Mouse (Mus musculus) layer of hippocampus, adult 11-12 months (tissue): ENCODE data around the gene Rufy4.

Experiments
- DNase-seq: peaks from one replicate; pipeline ENCODE4 v3.0.0; 2022; ENCODE audit warnings: low spot score

Gene Rufy4

DNA sequence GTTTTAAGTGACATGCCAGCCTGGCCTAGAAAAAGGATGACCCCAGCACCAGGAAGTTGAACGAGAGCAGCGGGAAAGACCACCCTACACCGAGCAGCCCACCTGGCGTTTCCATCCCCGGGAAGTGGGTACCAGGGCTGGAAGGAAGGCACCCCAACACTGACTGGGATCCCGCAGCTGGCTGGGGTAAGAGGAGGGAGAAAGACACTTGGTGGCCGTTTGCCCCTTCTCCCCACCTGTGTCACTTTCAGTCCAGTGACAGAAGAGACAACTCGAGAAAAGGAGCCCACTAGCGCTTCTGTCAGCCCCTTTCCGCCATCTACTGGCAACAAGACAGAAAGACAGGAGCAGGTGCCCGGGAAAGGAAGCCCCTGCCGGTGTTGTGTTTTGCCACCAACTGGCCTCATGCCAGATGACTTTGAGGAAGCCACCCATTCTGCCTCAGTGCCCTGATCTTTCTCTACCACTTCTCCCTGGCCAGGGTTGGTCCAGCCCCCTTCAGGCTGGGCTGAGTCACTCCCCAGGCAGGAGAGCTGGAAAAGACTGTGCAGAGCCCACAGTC, at the start of gene Rufy4:
Rufy4 (plus strand) TSS at position 551 of the 562 bp plus-strand sequence.
- DNase-seq = peak; percentile 57

- DNase-seq = no peak
These were observed 49.1 kb upstream of the Rufy4 start for GRCm38 (mm10) chr1:74076230-74076629.

- peak; percentile 85 for DNase-seq
These were observed 48.0 kb upstream of the Rufy4 start for GRCm38 (mm10) chr1:74077353-74077752.

DNA sequence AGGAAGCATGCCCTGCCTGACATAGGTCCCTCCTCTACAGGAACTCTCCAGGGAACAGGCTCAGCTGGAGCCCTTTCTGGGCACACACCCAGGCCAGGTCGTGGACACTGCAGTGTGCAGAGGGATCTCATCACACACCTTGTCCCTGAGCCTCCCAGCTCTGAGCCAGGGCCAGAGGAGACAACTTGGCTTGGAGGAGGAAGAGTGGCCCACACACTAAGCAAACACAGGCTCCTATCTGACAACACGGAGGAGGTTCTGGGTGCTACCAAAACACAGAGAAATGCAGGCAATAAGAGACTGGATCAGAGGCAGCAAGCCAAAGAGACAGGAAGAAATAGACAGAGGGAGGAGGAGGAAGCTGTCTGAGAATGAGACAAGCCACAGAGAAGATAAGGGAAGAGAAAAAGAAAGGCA, 43.8 kb upstream of the Rufy4 start:
- no peak for DNase-seq

- no peak for DNase-seq
These were observed 42.4 kb upstream of the Rufy4 start for GRCm38 (mm10) chr1:74082841-74083463.

GRCm38 (mm10) chr1:74084065-74084705, 41.2 kb upstream of the Rufy4 start:
- DNase-seq = no peak

- no peak for DNase-seq
These were observed 40.6 kb upstream of the Rufy4 start for GRCm38 (mm10) chr1:74084752-74085151.

- no peak for DNase-seq
These were observed 39.8 kb upstream of the Rufy4 start for GRCm38 (mm10) chr1:74085566-74085965.

DNA sequence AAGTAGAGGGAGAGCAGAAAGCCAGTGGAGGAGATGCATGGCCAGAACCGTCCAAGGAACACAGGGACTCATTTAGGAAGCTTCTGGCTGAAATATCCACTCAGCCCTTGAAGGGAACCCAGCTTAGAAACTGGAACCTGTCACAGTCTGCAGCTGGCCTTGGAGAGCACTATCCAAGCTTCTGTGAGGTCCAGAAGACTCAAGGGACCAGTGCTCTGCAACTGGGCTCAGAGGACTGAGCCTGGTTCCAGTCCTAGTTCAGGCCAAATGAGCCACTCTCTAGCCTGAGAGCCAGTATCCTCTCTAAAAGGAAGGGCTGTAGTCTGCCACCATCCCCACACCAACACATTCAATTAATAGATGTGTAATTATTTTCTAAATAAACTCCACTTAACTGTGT, 36.8 kb upstream of the Rufy4 start:
- no peak for DNase-seq

DNA sequence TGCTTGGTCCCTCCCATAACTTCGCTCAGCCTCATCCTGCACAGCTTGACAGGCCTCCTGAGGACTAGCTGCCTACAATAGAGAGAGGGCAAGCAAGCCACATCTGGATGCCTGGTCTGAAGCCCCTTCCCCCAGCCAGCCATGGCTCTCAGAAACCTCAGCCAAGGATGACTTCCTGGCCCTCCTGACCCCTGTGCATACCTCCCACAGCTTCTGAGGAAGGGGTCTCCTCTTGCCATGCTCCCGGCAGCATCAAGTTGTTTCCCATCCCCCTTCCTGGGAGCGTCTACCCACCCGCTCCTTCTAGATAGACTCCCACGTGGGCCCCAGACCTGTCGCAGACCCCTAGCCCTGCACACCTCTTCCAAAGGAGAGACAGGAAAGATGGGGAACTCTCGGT, 35.0 kb upstream of the Rufy4 start:
- no peak for DNase-seq

GRCm38 (mm10) chr1:74091138-74091537, 34.2 kb upstream of the Rufy4 start:
- no peak for DNase-seq

DNA sequence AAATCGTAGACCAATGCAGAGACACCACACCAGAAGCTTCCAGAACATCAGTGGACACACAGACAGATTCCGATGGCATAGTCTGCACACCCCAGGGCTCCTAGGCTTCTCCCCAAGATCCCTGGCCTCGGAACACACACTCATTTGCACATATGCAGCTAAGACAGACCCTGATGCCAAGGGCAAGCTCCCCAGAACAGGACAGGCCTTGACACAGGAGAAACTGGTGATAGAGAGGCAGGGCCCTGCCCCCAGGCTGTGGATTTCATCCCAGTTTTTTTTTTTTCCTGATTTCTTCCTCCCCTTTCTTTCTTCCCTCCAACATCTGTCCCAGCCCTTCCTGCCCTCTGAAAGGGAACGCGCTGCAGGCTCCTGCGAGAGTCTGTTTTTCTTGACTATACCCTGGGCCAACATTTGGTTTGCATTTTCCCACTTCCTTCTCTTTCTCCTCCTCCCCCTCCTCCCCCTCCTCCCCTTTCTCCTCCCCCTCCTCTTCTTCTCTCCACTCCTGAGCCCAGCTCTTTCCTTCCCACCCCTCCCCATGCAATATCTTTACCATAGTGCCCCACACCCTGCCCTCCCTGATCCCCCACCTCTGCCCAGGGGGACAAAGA, 33.6 kb upstream of the Rufy4 start:
- no peak for DNase-seq

DNA sequence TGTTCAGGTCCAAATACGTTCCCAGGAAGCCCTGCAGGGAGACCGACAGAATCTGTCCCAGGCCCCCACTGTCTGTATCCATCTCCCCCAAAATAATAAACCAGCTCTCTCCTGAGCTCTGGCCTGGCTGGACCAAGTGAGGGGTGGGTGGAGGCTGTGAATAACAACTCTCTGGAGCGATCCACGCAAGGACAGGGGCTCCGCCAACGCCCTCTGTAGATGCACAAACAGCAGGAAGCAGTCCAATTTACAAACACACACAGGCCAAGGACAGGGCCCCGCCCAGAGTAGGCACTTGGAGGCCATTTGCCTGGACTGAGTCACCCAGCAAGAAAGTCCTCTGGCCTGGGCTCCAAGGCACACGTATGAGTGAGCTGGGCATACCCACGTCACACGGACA, 33.1 kb upstream of the Rufy4 start:
- no peak for DNase-seq

DNA sequence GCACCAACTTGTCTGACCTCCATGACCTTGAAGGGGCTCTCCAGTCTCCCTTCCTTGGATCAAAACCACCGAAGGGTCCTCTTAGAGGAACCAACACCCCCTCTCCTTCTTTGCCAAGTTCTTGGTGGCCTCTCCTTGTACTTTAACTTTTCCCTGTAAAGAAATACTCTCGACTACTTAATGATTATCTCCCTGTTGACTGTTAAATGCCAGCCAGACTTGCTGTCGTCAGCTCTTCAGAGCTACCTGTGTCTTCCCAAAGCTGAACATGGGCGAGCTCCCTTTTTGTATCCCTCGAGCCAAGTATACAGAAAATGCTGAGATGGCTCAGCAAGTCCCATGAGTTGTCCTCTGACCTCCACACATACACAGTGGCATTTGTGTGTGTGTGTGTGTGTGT, 31.9 kb upstream of the Rufy4 start:
- DNase-seq = no peak

DNA sequence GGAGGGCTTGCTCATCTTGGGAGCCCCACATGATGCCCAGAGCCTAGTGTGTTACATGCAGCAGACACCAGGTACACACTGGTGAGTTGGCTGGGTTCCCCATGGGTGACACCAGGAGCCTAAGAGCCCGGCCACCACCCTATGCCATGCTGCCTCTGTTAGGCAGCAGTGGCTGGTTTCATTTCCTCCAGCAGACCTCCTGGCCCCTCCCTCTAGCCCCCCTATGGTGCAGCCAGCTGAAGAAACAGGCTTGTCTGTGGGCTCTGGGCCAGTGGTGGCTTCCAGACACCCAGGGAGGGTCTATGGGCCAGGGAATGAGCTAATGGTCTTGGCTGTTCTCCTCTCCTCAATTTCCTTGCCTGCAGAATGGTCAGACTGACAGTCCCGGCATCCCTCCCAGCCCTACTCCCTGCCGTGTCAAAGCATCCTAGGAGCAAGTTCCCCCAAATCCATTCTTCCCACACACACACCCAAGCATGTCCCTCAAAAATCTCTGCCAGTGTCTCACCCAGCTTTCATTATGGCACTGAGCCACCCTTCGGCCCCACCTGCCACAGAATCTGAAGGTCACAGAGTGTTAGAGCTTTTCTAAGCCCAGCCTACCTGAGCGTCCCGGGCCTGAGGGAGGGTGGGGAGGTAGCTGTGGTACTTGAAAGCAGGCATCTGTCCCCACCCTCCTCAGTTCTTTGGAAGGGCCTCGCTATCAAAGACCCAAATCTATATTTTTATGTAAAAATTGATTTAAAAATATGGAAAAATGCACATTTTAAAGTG, 30.7 kb upstream of the Rufy4 start:
- DNase-seq = no peak

- no peak for DNase-seq
These were observed 30.0 kb upstream of the Rufy4 start for GRCm38 (mm10) chr1:74095296-74095695.

DNA sequence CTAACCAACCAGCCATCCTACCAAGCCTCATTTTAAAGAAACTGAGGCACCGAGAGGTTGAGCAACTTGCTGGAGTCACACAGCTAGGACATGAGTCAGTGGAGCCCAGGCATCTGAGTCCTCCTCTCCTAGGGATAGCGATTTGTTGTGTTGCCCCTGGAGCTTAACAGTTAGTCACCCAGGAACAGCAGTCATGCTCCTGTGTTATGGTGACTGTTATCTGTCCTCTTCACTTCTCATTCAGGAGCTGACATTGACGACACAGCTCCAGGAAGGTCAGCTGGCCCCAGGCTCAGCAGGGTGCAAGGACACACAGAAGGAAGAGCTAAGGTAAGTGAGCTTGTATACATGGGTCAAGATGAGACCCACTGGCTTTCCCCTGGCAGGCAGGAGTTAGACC, 29.6 kb upstream of the Rufy4 start:
- no peak for DNase-seq

DNA sequence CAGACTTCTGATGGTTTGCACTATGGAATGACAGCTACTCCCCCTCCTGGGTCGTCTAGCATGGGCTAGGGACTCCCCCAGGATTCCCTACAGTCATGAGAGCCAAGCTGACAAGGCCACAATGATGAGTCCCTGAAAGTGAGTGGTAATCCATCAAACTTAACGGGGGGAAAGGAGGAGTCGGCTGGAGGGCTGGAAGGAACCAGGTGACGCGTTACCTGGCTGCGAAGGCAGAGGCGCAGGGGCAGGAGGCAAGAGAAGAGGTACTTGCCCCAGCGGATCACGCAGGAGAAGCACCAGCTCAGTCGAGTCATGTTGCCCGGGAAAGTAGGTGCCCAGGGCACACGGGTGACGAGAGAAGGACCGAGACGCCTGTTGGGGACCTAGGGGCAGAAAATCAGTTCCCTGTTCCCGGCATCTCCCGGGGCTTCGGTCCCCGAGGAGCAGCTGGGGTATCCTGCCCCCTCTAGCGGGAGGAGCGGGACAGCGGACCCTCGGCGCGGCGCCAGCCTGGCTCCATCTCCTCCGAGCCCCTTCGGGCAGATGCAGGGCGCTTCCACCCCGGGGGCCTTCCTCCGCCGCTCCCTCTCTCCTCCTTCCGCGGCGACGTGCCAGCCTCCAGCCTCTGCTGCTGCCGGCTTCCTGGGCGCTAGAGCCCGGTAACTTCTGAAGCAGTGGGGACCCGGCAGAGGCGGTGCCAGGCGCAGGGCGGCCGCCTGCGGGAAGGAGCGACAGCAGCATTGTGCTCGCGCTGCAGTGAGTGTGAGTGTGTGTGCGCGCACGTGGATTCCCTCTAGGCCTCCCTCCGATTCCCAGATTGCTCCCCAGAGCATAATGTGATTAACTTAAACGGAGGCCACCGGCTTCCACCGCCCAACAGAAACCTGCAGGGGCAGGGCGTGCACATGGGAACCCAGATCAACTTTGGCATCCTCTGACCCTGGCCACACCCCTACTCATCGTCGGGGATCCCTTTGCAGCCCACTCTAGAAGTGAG, 27.0 kb upstream of the Rufy4 start:
- peak; percentile 15 for DNase-seq

GRCm38 (mm10) chr1:74099001-74099435, 26.3 kb upstream of the Rufy4 start:
- DNase-seq = no peak

DNA sequence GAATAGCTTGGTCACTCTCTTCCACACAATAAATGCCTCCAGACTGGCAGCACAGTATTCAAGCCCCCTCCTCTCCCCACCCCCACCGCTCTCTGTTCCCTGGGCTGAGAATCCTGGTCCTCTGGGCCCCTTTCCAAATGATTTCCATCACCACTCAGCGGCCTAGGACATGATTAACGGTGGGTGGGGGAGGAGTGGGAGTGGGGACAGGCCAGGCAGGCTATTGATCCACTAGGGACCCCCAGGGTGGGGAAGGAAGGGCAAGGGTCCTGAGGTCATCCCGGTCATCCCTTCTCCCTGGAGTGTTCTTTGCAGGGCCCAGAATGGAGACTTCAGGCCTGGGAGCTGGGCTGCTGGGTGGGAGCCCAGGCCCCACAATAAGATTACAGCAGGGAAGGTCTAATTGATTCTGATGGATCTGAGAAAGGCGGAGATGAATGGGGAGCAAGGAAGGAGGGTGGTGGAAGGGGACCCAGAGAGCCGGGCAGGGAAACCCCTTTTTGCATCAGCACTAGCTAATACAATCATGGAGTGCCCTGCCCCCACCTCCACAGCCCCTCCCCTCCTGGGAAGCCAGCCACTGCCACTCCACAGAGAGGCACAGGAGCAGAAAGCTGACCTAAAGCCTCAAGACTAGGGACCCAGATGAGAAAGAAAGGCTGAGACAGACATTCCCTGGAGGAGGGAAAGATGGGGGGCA, 21.5 kb upstream of the Rufy4 start:
- DNase-seq = no peak

DNA sequence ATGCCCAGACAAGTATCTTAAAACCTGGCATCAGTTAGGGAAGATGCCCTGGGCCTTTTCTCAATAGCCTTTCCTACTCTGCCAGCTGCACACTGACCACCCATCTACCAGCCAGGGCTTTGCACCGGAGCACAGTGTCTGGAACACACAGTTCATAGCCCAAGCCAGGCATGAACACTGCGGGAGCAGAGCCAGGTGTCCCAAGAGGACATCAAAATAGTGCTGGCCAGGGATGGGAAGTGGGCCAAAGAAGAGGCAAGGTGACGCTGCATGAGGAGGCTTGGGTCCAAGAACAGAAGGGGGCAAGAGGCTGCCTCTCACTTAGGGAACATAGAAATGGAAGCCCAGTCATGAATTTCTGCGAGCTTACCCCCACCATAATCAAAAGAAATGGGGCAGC, 19.7 kb upstream of the Rufy4 start:
- DNase-seq = no peak
